Mouse (Mus musculus) E14TG2a.4 (cell line): Measurements from ENCODE around the gene Mgp.

Source experiments
- CTCF ChIP-seq: conservative IDR thresholded peaks from 2 replicates; pipeline ENCODE4 v1.5.1; 2014; ENCODE audit warnings: low read length
- NANOG ChIP-seq: IDR thresholded peaks from 2 replicates; pipeline ENCODE4 v1.6.1; 2014; ENCODE audit warnings: borderline replicate concordance, low read length, mixed read lengths
- POU5F1 ChIP-seq: IDR thresholded peaks from 2 replicates; pipeline ENCODE4 v1.6.1; 2014; ENCODE audit warnings: low read length, borderline replicate concordance

DNA sequence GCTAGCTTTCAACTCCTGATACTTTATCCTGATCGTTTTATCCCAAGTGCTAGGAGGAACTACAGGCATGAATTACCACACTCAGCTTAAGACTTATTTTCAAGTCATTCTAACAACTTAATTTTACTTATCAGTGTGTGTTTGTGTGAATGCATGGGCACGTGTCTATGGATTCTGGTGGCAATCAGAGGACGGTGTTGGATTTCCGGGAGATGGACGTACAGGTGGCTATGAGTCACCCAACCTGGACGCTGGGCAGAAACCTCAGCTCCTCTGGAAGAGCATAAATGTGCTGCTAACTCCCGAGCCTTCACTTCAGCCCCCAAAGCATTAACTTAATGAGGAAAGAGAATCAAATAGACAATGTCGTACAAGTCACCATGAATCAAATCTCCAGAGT lies 50.6 kb downstream of the Mgp start:
- TF ChIP-seq CTCF (no peak), NANOG (no peak), POU5F1 (no peak)
